Mouse (Mus musculus) MEL (cell line): ENCODE data around the gene Chrna7.

Experiments
- CTCF ChIP-seq, 3 experiments: IDR thresholded peaks in 2 of 3; conservative IDR thresholded peaks in 1 of 3; 2 replicates each; pipeline ENCODE4 v1.5.1; 2011 to 2012; ENCODE audit warnings: low read length in 3 of 3, low read depth in 2 of 3, mild to moderate bottlenecking in 2 of 3, improper control_type of control experiment in 1 of 3, inconsistent platforms in 1 of 3, mixed read lengths in 1 of 3, moderate library complexity in 1 of 3; ENCODE audit not compliant: control insufficient read depth in 1 of 3, insufficient read depth in 1 of 3, poor library complexity in 1 of 3, severe bottlenecking in 1 of 3
- HCFC1 ChIP-seq: IDR thresholded peaks from 2 replicates; pipeline ENCODE4 v1.6.1; 2012; ENCODE audit warnings: low read depth, mild to moderate bottlenecking, inconsistent platforms, low read length, improper control_type of control experiment, moderate library complexity
- MAZ ChIP-seq: IDR thresholded peaks from 2 replicates; pipeline ENCODE4 v1.6.1; 2012; ENCODE audit warnings: low read depth, mild to moderate bottlenecking, inconsistent platforms, low read length, improper control_type of control experiment
- MYC ChIP-seq: IDR thresholded peaks from 2 replicates; pipeline ENCODE4 v1.6.1; 2011; ENCODE audit warnings: low read depth, mild to moderate bottlenecking, low read length, improper control_type of control experiment, moderate library complexity
- NRF1 ChIP-seq: IDR thresholded peaks from 2 replicates; pipeline ENCODE4 v1.6.1; 2014; ENCODE audit warnings: low read depth, mild to moderate bottlenecking, inconsistent platforms, low read length, improper control_type of control experiment, moderate library complexity; ENCODE audit not compliant: poor library complexity, insufficient read depth, severe bottlenecking
- TAL1 ChIP-seq: IDR thresholded peaks from 2 replicates; pipeline ENCODE4 v1.6.1; 2012; ENCODE audit warnings: mild to moderate bottlenecking, inconsistent platforms, low read length, moderate library complexity, mixed read lengths
- ZC3H11A ChIP-seq: IDR thresholded peaks from 2 replicates; pipeline ENCODE4 v1.6.1; 2012; ENCODE audit warnings: low read depth, mild to moderate bottlenecking, inconsistent platforms, low read length, improper control_type of control experiment

GRCm38 (mm10) chr7:63249404-63249803 lies 37.0 kb upstream of the Chrna7 start:
- TF ChIP-seq NRF1 (no peak), CTCF (IDR thresholded peaks at IDR 0.05 in 2 of 3, conservative IDR thresholded peaks at IDR 0.05 in 1 of 3; ENCODE audit: control insufficient read depth in 1 of 3, insufficient read depth in 1 of 3, low read depth in 2 of 3, low read length in 3 of 3, poor library complexity in 1 of 3, severe bottlenecking in 1 of 3) (no peak), MAZ (no peak), MYC (no peak), HCFC1 (no peak), TAL1 (no peak), ZC3H11A (no peak)
